26 mouse cellular contexts compared by ENCODE assay signal in the genomic region with DNA sequence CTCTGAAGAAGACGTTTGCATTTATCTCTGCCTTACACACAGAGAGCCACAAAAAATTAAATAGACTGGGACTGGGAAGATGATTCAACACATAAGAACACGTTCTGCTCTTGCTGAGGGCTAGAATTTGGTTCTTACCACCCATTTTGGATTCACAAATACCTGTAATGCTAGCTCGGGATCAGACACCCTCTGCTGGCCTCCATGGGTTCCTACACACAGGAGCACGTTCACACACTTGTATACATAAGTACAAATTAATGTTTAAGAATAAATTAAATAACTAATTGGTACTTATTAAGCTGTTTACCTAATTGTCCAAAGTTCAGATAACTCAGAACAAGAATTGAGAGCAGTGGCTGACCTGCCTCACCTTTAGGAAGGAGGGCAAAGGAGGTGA.
DNase-seq lines count a peak whose midpoint lies in the region; ATAC-seq and TF ChIP-seq lines count a peak whose summit lies in the region.
"Had no signal": no experiment of that assay in that cellular context is flagged by ENCODE, and none has a peak within 500 bp of the region (broad histone marks: within the 10 kb centered on the region; RNA-seq: fewer than 3 reads in every experiment).

No protein-coding gene starts in this region.

- H3K36me3 ChIP-seq in lung, embryonic 14.5 days (ENCODE audit: insufficient read depth): peaks cover 59% of the 10 kb centered on the region

- no peak overlapping the region for H3K9ac ChIP-seq in lung, embryonic 14.5 days
- H3K9ac ChIP-seq: hindbrain, embryonic 15.5 days; intestine, embryonic 15.5 days; kidney, embryonic 15.5 days; liver, embryonic 13.5 days; neural tube, embryonic 12.5 days had no signal

- no peak overlapping the region for H3K4me3 ChIP-seq in layer of hippocampus, adult 2 months
- H3K4me3 ChIP-seq in lung, embryonic 14.5 days (ENCODE audit: low read depth, low read length): no peak overlapping the region
- no peak overlapping the region for H3K4me3 ChIP-seq in cortical plate, adult 2 months (ENCODE audit: insufficient read depth, low read length)
- H3K4me3 ChIP-seq: forebrain, embryonic 10.5 days; hindbrain, embryonic 15.5 days; intestine, embryonic 15.5 days; kidney, embryonic 15.5 days; limb, embryonic 10.5 days; liver, embryonic 13.5 days; megakaryocyte, embryonic 14.5 days; neural tube, embryonic 12.5 days had no signal

- no peaks in the 10 kb centered on the region for H3K27me3 ChIP-seq in lung, embryonic 14.5 days (ENCODE audit: insufficient read depth, low read length)
- H3K27me3 ChIP-seq: hindbrain, embryonic 15.5 days; intestine, embryonic 15.5 days; kidney, embryonic 15.5 days; liver, embryonic 13.5 days; megakaryocyte, embryonic 14.5 days; neural tube, embryonic 12.5 days had no signal

- TF ChIP-seq POLR2A in cortical plate, adult 2 months (IDR thresholded peaks at IDR 0.05; ENCODE audit: extremely low read depth, insufficient read depth, low read length): no peak

- H3K4me2 ChIP-seq in lung, embryonic 14.5 days: no peak overlapping the region
- H3K4me2 ChIP-seq: hindbrain, embryonic 15.5 days; intestine, embryonic 15.5 days; kidney, embryonic 15.5 days; liver, embryonic 13.5 days; neural tube, embryonic 12.5 days had no signal

- no peaks in the 10 kb centered on the region for H3K9me3 ChIP-seq in lung, embryonic 14.5 days (ENCODE audit: low read depth, low read length)
- H3K9me3 ChIP-seq: hindbrain, embryonic 15.5 days; intestine, embryonic 15.5 days; kidney, embryonic 15.5 days; limb, embryonic 10.5 days; liver, embryonic 13.5 days; neural tube, embryonic 12.5 days had no signal

- WGBS in lung, embryonic 14.5 days: 94% methylated on average over 4 of the region's 4 CpGs

- peak; percentile 12 for DNase-seq in CD4-positive, CD25-positive, alpha-beta regulatory T cell, adult 2 months (ENCODE audit: low read depth, low spot score)
- no peak for DNase-seq in layer of hippocampus, adult 2 months (ENCODE audit: low spot score in 2 of 2)
- no peak for DNase-seq in layer of hippocampus, postnatal 36 days
- no peak for DNase-seq in lung, embryonic 14.5 days
- no peak for DNase-seq in lung, postnatal 14 days
- DNase-seq in ovary, postnatal 36 days (ENCODE audit: low spot score): no peak
- DNase-seq: adrenal gland, postnatal 14 days; cerebellum, adult 9-11 months; heart, postnatal 4 days; kidney, postnatal 4 days; layer of hippocampus, adult 9-11 months; liver, embryonic 13.5 days; lung, postnatal 10 days; midbrain, embryonic 14.5 days; retina, postnatal 1 day; right cerebral cortex, postnatal 25 days; spleen, adult 18-20 months had no signal

- no peak for ATAC-seq in CD4-positive, CD25-positive, alpha-beta regulatory T cell, adult 4 months
- ATAC-seq in lung, embryonic 14.5 days (ENCODE audit: insufficient read depth): no peak
- ATAC-seq: intestine, embryonic 15.5 days had no signal

- TF ChIP-seq CTCF in layer of hippocampus, adult 2 months (conservative IDR thresholded peaks at IDR 0.05): peak; percentile 71
- 0 out of 2 replicates have a peak, but pooled peaks have one; percentile 12 for TF ChIP-seq CTCF in lung, embryonic 14.5 days (IDR thresholded peaks at IDR 0.05; ENCODE audit: low read depth)
- TF ChIP-seq CTCF in cortical plate, adult 2 months (IDR thresholded peaks at IDR 0.05; ENCODE audit: extremely low read depth, insufficient read depth, low read length): peak; percentile 14; the same call in 1 of the 2 replicates

- H3K27ac ChIP-seq in layer of hippocampus, adult 2 months: no peak overlapping the region
- H3K27ac ChIP-seq in lung, embryonic 14.5 days (ENCODE audit: low read depth): no peak overlapping the region
- no peak overlapping the region for H3K27ac ChIP-seq in cortical plate, adult 2 months (ENCODE audit: insufficient read depth, low read length)
- H3K27ac ChIP-seq: forebrain, embryonic 10.5 days; hindbrain, embryonic 15.5 days; intestine, embryonic 15.5 days; kidney, embryonic 15.5 days; limb, embryonic 10.5 days; liver, embryonic 13.5 days; neural tube, embryonic 12.5 days had no signal

- no peaks in the 10 kb centered on the region for H3K4me1 ChIP-seq in lung, embryonic 14.5 days (ENCODE audit: insufficient read depth)
- no peaks in the 10 kb centered on the region for H3K4me1 ChIP-seq in cortical plate, adult 2 months (ENCODE audit: control insufficient read depth, insufficient read depth, low read length)
- H3K4me1 ChIP-seq: forebrain, embryonic 10.5 days; hindbrain, embryonic 15.5 days; intestine, embryonic 15.5 days; kidney, embryonic 15.5 days; limb, embryonic 10.5 days; neural tube, embryonic 12.5 days had no signal

Comparison
In these comparisons a context has a peak if more than half of its experiments do, and no peak if none do; other contexts are left out.
1. CTCF ChIP-seq: peak in every context shown above with its lines; median percentile 71 in layer of hippocampus, adult 2 months; 14 in cortical plate, adult 2 months; 12 in lung, embryonic 14.5 days.